Mouse (Mus musculus) leukemia stem cell, adult 10-12 weeks (primary cell): ENCODE data around the gene Gm8267. TPM values are rescaled to one million over a fixed set of nuclear protein-coding genes. Genes with fewer than 3 reads are reported as not detected.

Experiments used
- polyA plus RNA-seq: library from polyadenylated mRNA; stranded (reverse); fragments of >175 nt; gene quantifications from 2 replicates; pipeline ENCODE4 v1.2.3, GENCODE M21; 2012; ENCODE audit warnings: low replicate concordance

Gm8267 gene
- polyA plus RNA-seq, result not detected in 2 replicates

GRCm38 (mm10) chr14:44750240-44750639 lies at the start of gene Gm8267:
Gene Gm8267 (minus strand): TSS chr14:44750340.

GRCm38 (mm10) chr14:44706356-44706755 lies 43.8 kb downstream of the Gm8267 start, which contains the start of gene Gm8257:
Gene Gm8257 (minus strand): TSS chr14:44706456.

Other genes starting within 250 kb of the Gm8267 start
- not detected in 2 replicates for gene Gm17093, start 232.1 kb downstream of the Gm8267 start, polyA plus RNA-seq
- not detected in 2 replicates for gene Gm8247, start 167.2 kb downstream of the Gm8267 start, polyA plus RNA-seq
- gene Gm5624, start 122.4 kb downstream of the Gm8267 start, polyA plus RNA-seq, result not detected in 2 replicates
- not detected in 2 replicates for gene Gm8257, start 43.9 kb downstream of the Gm8267 start, polyA plus RNA-seq
- not detected in 2 replicates for gene Ptgdr, start 109.0 kb upstream of the Gm8267 start, polyA plus RNA-seq
- 0.08 and 0.55 TPM in 2 replicates for gene Ptger2, start 237.9 kb upstream of the Gm8267 start, polyA plus RNA-seq